Mouse (Mus musculus) erythroblast, embryonic 14.5 days (primary cell): ENCODE results near the gene 9430015G10Rik. TPM values are rescaled to one million over a fixed set of nuclear protein-coding genes. Genes with fewer than 3 reads are reported as not detected.

ENCODE experiments used
- H3K27me3 ChIP-seq: 2 replicates; pipeline ENCODE4 v1.6.1; 2012; ENCODE audit warnings: inconsistent platforms; ENCODE audit not compliant: control insufficient read depth
- H3K36me3 ChIP-seq: 2 replicates; pipeline ENCODE4 v1.6.1; 2012; ENCODE audit warnings: mild to moderate bottlenecking, inconsistent platforms; ENCODE audit not compliant: control insufficient read depth
- H3K4me1 ChIP-seq: 2 replicates; pipeline ENCODE4 v1.6.1; 2012; ENCODE audit warnings: inconsistent platforms; ENCODE audit not compliant: control insufficient read depth
- H3K4me3 ChIP-seq: replicated peaks from 2 replicates; pipeline ENCODE3; 2012; ENCODE audit warnings: moderate library complexity, mild to moderate bottlenecking, inconsistent platforms
- H3K9me3 ChIP-seq: 2 replicates; pipeline ENCODE4 v1.6.1; 2012; ENCODE audit warnings: low read length, inconsistent platforms, mixed read lengths; ENCODE audit not compliant: control insufficient read depth
- GATA1 ChIP-seq: IDR thresholded peaks from 2 replicates; pipeline ENCODE4 v1.6.1; 2012; ENCODE audit warnings: low read length, inconsistent platforms, mixed read lengths
- TAL1 ChIP-seq: IDR thresholded peaks from 3 replicates; pipeline ENCODE4 v1.6.1; 2012; ENCODE audit warnings: low read length, inconsistent platforms, mixed read lengths
- polyA plus RNA-seq: library from polyadenylated mRNA; stranded (reverse); fragments of >175 nt; gene quantifications from 2 replicates; pipeline ENCODE4 v1.2.3, GENCODE M21; 2012

9430015G10Rik gene
- polyA plus RNA-seq: 0.90 and 0.96 TPM in 2 replicates

GRCm38 (mm10) chr4:156109570-156110331 is at the start of gene 9430015G10Rik:
9430015G10Rik (plus strand) TSS chr4:156109982.
- H3K4me1 ChIP-seq: peaks cover 33% of the 10 kb centered on the region
- H3K4me3 ChIP-seq: peak within 1 kb of the TSS; percentile 79
- TF ChIP-seq TAL1 (no peak), GATA1 (no peak)
- no peaks in the 10 kb centered on the region for H3K27me3 ChIP-seq
- H3K36me3 ChIP-seq: peaks cover 19% of the 10 kb centered on the region
- H3K9me3 ChIP-seq: no peaks in the 10 kb centered on the region

- TF ChIP-seq TAL1 (no peak), GATA1 (no peak)
- H3K36me3 ChIP-seq: no peaks in the 10 kb centered on the region; the same call in 1 of the 2 replicates
- H3K27me3 ChIP-seq: no peaks in the 10 kb centered on the region
These were observed 45.8 kb upstream of the 9430015G10Rik start for GRCm38 (mm10) chr4:156063861-156064509.

GRCm38 (mm10) chr4:156064510-156064897 is 45.3 kb upstream of the 9430015G10Rik start:
- no peak overlapping the region for H3K4me3 ChIP-seq
- no peaks in the 10 kb centered on the region for H3K4me1 ChIP-seq
- H3K27me3 ChIP-seq: no peaks in the 10 kb centered on the region
- no peaks in the 10 kb centered on the region for H3K9me3 ChIP-seq
- H3K36me3 ChIP-seq: no peaks in the 10 kb centered on the region; the same call in 1 of the 2 replicates
- TF ChIP-seq TAL1 (no peak), GATA1 (no peak)

More at GRCm38 (mm10) chr4:156063861-156064509, 45.8 kb upstream of the 9430015G10Rik start:
- H3K4me1 ChIP-seq: no peaks in the 10 kb centered on the region
- H3K9me3 ChIP-seq: no peaks in the 10 kb centered on the region
- H3K4me3 ChIP-seq: no peak overlapping the region

- Histone ChIP-seq H3K4me3 (no peak overlapping the region), H3K4me1 (no peaks in the 10 kb centered on the region), H3K27me3 (no peaks in the 10 kb centered on the region), H3K36me3 (no peaks in the 10 kb centered on the region; the same call in 1 of the 2 replicates), H3K9me3 (no peaks in the 10 kb centered on the region)
- no peak for TF ChIP-seq TAL1
- TF ChIP-seq GATA1: no peak
These were observed 44.5 kb upstream of the 9430015G10Rik start for GRCm38 (mm10) chr4:156065156-156065894.

GRCm38 (mm10) chr4:156067256-156067949 is 42.4 kb upstream of the 9430015G10Rik start:
- Histone ChIP-seq H3K4me1 (no peaks in the 10 kb centered on the region), H3K4me3 (no peak overlapping the region), H3K36me3 (no peaks in the 10 kb centered on the region; the same call in 1 of the 2 replicates)

GRCm38 (mm10) chr4:156069701-156070100 is 40.1 kb upstream of the 9430015G10Rik start:
- TF ChIP-seq TAL1: no peak
- H3K4me3 ChIP-seq: no peak overlapping the region
- H3K36me3 ChIP-seq: no peaks in the 10 kb centered on the region; the same call in 1 of the 2 replicates
- H3K4me1 ChIP-seq: no peaks in the 10 kb centered on the region
- H3K27me3 ChIP-seq: no peaks in the 10 kb centered on the region
- H3K9me3 ChIP-seq: no peaks in the 10 kb centered on the region

More at GRCm38 (mm10) chr4:156067256-156067949, 42.4 kb upstream of the 9430015G10Rik start:
- TF ChIP-seq TAL1 (no peak), GATA1 (no peak)
- H3K27me3 ChIP-seq: no peaks in the 10 kb centered on the region
- H3K9me3 ChIP-seq: no peaks in the 10 kb centered on the region

GRCm38 (mm10) chr4:156070276-156070675 is 39.5 kb upstream of the 9430015G10Rik start:
- TF ChIP-seq TAL1 (no peak), GATA1 (no peak)
- H3K36me3 ChIP-seq: no peaks in the 10 kb centered on the region; the same call in 1 of the 2 replicates
- no peak overlapping the region for H3K4me3 ChIP-seq
- H3K27me3 ChIP-seq: no peaks in the 10 kb centered on the region
- no peaks in the 10 kb centered on the region for H3K4me1 ChIP-seq
- H3K9me3 ChIP-seq: no peaks in the 10 kb centered on the region

GRCm38 (mm10) chr4:156070716-156071115 is 39.1 kb upstream of the 9430015G10Rik start:
- no peaks in the 10 kb centered on the region for H3K9me3 ChIP-seq
- no peaks in the 10 kb centered on the region for H3K4me1 ChIP-seq
- H3K4me3 ChIP-seq: no peak overlapping the region
- no peaks in the 10 kb centered on the region for H3K27me3 ChIP-seq
- TF ChIP-seq TAL1: no peak
- no peaks in the 10 kb centered on the region for H3K36me3 ChIP-seq
